Mouse (Mus musculus): Measurements from ENCODE around the gene Tfap2a.

- no peak for TF ChIP-seq TCF3 (IDR thresholded peaks at IDR 0.05; ENCODE audit: insufficient read length, low read depth)
- no peak for TF ChIP-seq TCF12 (IDR thresholded peaks at IDR 0.05; ENCODE audit: insufficient read depth, poor library complexity, severe bottlenecking)
- TF ChIP-seq POLR2A (IDR thresholded peaks at IDR 0.05; ENCODE audit: insufficient read length, low read depth), result no peak
- no peak for TF ChIP-seq MYOG (IDR thresholded peaks at IDR 0.05; ENCODE audit: control insufficient read depth in 1 of 3, insufficient read depth in 1 of 3, insufficient read length in 2 of 3, low read depth in 2 of 3)
- TF ChIP-seq POLR2AphosphoS2 (IDR thresholded peaks at IDR 0.05; ENCODE audit: insufficient read length, low read depth), result no peak
- TF ChIP-seq USF1 (IDR thresholded peaks at IDR 0.05; ENCODE audit: low read depth), result no peak
Measured at GRCm38 (mm10) chr13:40743221-40743620, 5.0 kb upstream of the Tfap2a start.
